Mouse (Mus musculus) heart, postnatal 25 days (tissue): ENCODE results near the gene Hltf. TPM values are rescaled to one million over a fixed set of nuclear protein-coding genes. Genes with fewer than 3 reads are reported as not detected.

Experiments used
- DNase-seq: peaks from one replicate; pipeline ENCODE4 v3.0.0; 2022; ENCODE audit warnings: low spot score
- intact Hi-C: fragments of 180-260 bp; cut with DNase I; formaldehyde crosslinking; loops from one replicate; pipeline ENCODE4 v1.15.1; 2025
- total RNA-seq, 2 experiments: library from RNA; stranded (reverse); gene quantifications; 2 replicates each; pipeline ENCODE4 v1.2.3; 2021

Hltf gene
- total RNA-seq, 2 experiments from 2014 or later, result 10.9 to 14.0 TPM

DNA sequence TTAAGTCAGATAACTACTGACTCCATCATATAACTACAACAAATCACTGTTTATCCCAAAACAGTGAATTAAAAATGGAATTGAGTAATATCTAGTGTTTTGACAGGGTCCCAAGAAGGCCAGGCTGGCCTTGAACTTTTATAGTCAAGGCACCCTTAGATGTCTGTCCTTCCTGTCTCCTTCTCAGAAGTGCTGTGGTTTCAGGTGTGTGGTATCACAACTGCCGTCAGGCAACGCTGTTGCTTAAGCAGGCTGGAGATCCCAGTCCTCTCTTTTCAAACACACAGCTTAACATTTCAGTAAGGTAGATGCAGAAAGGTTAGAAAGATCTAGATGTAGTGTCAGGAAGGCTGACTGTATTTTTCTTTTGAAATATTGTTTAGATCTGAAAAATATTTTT, 84.5 kb downstream of the Hltf start:
- DNase-seq, result no peak
- intact Hi-C loops, result no loop called here

DNA sequence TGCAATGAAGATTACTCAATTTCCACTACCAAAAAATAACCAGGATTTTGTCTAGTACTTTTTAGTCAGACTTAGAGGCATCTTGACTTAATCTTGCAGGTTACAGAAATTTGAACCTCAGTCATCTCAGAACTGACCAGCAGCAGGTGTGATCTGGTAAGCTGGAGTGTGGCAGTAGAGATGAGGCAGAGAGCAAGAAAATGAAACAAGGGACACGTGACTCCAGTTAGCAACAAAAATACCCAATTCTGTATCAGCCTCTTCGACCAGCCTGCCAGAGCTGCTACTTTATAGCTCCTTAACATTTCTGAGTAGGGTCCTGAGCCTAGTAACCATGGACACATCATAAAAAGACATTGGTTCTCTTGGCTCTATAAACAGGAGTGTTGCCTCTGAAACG, 85.0 kb downstream of the Hltf start:
- DNase-seq, result no peak
- intact Hi-C loops, result no loop called here

DNA sequence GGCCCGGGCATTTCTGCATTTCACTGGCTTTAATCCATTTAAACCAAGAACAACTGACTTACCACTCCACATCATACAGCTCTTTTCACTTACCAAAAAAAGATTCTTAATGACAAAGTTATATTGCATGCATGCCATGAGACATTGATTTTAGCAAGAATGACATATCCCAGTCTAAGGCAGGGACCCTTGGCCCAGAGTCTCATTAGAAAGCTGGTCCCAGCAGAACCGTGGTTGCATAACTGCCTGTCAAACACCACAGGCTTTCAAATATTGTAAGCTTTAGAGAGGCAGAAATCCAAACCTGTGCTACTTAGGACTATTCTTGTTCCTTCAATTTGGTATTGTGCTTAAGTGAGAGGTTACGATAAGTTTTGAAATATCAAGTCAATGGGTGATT, 86.1 kb downstream of the Hltf start:
- no peak for DNase-seq
- intact Hi-C loops, result no loop called here

DNA sequence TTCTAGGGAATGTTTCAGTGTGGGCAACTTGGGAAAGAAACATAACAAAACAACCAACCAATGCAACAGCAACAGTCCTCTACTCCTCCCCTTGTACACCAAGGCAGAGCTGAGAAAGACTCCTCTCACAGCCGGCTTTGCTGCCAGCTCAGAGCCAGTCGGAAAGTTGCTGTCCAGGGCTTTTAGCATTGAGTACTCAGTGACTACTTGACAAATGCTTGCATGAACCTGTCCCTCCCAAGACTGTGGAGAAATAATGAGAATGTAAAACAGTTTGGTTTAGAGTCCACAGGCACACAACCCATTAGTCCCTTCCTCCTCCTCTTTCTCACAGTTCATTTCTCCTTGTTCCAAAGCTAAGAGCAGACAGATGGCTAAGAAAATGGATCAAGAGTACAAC, 86.8 kb downstream of the Hltf start:
- intact Hi-C loops, result no loop called here
- no peak for DNase-seq

DNA sequence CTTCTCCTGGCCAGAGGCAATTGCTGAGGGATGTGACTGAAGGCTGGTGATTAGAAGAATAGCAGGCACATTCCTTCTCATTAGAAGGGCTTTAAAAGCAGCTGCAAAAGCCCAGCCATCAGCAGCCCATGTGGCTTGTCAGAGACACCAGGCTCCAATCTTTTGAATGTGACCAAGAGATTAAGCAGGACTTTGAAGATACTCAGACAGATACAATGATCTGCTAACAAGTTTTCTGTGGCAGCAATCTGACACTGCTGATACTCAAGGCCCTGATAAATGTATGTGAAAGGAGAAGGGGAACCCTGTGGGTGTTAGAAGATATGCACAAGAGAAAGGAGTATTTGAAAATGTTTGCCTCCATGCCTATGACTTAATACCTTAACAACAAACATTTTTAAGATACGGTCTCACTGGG, 88.1 kb downstream of the Hltf start:
- DNase-seq, result no peak
- intact Hi-C loops, result no loop called here

DNA sequence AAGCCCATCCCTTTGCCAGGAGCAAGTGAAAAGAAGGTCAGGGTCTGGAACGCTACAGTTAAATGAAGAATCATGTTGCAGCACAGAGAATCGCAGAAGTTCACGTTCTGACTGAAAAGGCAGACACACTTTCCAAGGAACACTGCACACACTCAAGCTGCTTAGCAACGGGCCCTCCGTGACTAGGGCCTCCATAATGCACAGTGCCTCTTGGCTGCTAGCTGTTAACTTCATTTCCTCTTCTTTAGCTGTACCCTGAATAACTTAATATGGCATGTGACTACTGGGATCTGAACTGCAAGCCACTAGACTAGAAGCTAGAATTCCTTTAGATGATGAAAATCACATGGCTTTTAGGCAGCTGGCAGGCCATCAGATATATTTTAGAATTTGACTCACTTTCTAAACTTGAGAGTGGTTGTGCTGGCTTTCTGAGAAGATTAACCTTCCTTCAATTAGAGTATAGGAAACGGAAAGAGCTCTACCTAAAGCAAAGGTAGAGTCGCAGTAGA, 89.3 kb downstream of the Hltf start:
- intact Hi-C loops, result no loop called here
- DNase-seq, result no peak

DNA sequence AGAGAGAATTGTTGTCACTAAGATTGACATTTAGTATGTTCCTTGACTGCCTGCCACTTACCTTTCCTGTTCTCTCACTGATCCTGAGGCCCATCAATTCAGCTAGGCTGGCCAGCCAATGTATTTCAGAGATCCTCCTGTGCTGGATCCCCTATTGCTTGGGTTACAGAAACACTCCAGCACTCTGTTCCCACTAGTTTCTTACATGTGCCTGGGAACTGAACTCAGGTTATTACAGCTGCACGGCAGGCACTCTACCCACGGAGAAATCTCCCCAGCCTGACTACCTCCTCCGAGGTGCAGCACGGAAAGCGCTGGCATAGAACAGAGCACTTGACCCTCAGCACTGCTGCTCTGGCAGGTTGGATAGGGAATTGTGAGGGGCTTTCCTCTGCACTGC, 90.0 kb downstream of the Hltf start:
- intact Hi-C loops, result no loop called here
- DNase-seq, result no peak

DNA sequence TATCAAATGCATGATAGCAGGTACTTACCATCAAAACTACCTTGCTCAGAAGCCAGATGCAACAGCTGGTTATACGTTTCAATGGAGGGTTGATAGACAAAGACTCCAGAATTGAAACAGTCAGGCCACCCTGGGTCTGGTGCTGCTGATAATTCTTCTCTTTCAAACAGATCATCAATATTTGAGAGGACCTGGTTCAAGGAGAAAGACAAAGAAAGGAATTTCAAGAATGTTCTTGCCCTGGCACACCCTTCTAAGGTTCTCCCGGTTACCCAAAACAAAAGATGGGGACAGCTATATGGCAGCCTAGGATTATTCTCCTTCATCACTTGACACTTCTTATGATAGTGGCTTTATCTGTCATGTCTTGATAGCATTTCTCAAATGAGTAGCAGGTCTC, 92.9 kb downstream of the Hltf start:
- intact Hi-C loops, result loop anchor here (5.0 to 10.0 kb wide), 2 partner anchors 47 to 526 kb away; partner anchors contain the start of gene 1700064H15Rik
- DNase-seq, result no peak

DNA sequence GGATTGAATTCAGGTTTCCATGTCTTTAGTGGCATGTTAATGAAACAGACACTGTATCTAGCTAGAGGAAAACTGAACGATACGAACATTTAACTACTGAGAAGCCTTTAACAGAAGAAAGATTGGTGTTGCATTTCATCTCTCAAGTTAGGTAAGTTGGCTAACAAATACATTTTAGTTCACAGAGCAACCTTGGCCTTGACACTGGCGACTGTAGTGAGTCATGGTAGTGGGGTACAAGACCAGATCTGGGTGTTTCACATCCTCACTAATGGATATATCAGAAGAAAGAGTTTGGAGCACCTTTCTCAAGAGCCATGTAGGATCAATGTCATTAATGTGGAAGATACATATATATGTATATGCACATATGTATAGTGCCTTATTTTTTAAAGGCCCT, 94.0 kb downstream of the Hltf start:
- no peak for DNase-seq
- intact Hi-C loops, result loop anchor here (5.0 to 10.0 kb wide), 2 partner anchors 46 to 527 kb away; partner anchors contain the start of gene 1700064H15Rik

DNA sequence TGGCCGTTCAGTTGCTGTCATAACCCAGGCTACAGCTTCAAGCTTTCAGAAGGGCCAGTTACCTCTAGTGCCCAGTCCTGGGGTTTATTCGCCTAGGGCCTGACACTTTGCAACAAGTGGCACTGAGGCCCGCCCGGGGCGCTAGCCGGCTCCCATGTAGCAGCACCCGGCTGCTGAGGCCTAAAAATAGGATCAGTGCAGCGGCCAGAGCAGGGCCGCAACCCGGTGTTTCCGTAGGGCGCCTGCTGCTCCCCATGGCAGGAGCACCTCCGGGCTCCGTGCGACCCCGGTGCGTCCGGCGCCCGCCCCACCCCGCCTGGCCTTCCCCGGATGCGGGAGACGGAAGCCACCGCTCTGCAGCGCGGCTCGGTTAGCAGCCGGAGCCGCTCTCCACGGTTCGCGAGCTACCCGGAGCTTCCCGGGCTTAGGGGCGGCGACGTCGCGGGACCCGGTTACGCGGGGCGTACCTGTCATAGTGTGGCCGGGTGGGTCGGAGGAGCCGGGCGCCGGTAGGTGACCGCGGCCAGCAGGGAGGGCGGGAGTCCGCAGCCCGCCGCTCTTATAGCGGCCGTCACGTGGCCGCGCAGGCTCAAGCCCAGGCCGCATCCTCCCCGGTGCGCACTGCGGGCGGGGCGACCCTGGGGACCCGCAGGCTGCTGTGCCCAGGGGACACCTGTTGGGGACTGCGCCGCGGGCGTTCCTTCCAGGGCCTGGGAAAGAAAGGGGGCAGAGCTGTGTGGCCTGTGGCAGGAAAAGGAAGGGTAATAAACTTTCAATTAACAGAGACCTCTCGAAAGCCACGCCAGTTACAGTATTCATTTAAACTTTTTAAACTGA, 97.1 kb downstream of the Hltf start, which contains the start of gene Gyg:
Gyg (minus strand) TSS at position 787 of the 837 bp plus-strand sequence.
- peak; percentile 47 for DNase-seq
- intact Hi-C loops, result loop anchor here (5.0 to 10.0 kb wide), 2 partner anchors 43 to 530 kb away; partner anchors contain the start of gene 1700064H15Rik

DNA sequence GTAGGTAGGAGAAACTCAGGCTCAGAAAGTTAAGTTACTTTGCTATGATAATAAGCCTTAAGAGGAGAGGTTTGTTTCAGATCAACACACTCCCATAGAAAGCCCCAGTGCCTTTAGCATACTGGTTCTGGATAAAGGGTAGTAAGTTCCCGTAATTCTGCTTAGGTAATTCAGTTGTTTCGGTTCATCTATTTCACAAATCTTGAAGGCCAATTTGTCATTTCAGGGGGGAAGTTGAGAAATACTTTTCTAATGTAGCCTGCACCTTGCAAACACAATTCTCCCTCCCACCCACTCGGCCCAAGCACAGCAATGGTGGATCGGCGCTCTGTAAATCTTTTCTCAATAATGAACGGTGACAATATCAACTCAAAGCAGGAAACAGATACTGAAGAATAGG, 97.9 kb downstream of the Hltf start:
- DNase-seq, result no peak
- intact Hi-C loops, result loop anchor here (10.0 kb wide), 1 partner anchor 531 kb away; the partner anchor contains the start of gene 1700064H15Rik

DNA sequence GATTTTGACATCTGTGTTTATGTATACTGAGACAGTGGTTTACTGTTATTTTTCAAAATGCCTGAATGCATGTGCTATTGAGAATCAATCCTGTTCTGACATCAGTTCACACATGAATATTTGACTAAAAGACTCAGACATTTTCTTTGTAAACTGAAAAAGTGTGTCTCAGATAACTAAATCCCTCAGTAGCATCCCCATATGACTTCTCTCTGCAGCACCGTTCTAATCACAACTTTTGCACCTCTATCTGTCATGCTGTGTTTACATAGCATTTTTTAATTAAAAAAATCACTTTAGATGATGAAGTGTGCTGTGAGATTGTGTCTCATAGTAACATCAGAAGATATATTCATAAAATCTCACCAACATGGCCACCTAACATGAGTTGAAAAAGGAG, 109.9 kb downstream of the Hltf start:
- intact Hi-C loops, result no loop called here
- no peak for DNase-seq

Other genes with a start within 250 kb of the Hltf start
- gene Cp, start 100.8 kb upstream of the Hltf start, total RNA-seq, result 10 to 100 TPM; 27.6 to 31.8 TPM
- 1 to 10 TPM; 7.3 to 8.2 TPM for gene Hps3, start 22.5 kb upstream of the Hltf start, total RNA-seq
- gene Gyg, start 97.5 kb downstream of the Hltf start, total RNA-seq, result 100 to 1,000 TPM; 145 to 158 TPM
- 1 to 10 TPM; 1.4 TPM for gene Cpa3, start 184.4 kb downstream of the Hltf start, total RNA-seq
- gene Cpb1, start 217.9 kb downstream of the Hltf start, total RNA-seq, result not detected